Mouse (Mus musculus) left cerebral cortex, adult 8-10 months (tissue): Measurements from ENCODE around the gene Nid2. TPM values are rescaled to one million over a fixed set of nuclear protein-coding genes. Genes with fewer than 3 reads are reported as not detected.

ENCODE experiments used
- DNase-seq, 2 experiments: peaks; one replicate each; pipeline ENCODE4 v3.0.0; 2022; ENCODE audit warnings: low spot score in 2 of 2
- total RNA-seq, 4 experiments: library from RNA; stranded (reverse); gene quantifications; 2 replicates each; pipeline ENCODE4 v1.2.4; 2022

Nid2 gene
- 1 to 10 TPM; 2.1 to 4.1 (median 3.3) TPM for total RNA-seq

GRCm38 (mm10) chr14:19751025-19751771 lies at the start of gene Nid2:
Gene Nid2, plus strand, starts transcription at chr14:19751265.
- peak; percentile 20 to 44 for DNase-seq

GRCm38 (mm10) chr14:19701546-19701945 lies 49.5 kb upstream of the Nid2 start:
- no peak for DNase-seq

- peak; percentile 41 to 51 for DNase-seq
Measured at GRCm38 (mm10) chr14:19705649-19706048, 45.4 kb upstream of the Nid2 start.

- DNase-seq, result peak in 1 of 2 experiments; percentile 35
Measured at GRCm38 (mm10) chr14:19706454-19706853, 44.6 kb upstream of the Nid2 start.

- DNase-seq, result no peak
Measured at GRCm38 (mm10) chr14:19706997-19707396, 44.1 kb upstream of the Nid2 start.

GRCm38 (mm10) chr14:19707721-19708507 lies 43.2 kb upstream of the Nid2 start:
- DNase-seq, result no peak

- no peak for DNase-seq
Measured at GRCm38 (mm10) chr14:19709161-19709560, 41.9 kb upstream of the Nid2 start.

- no peak for DNase-seq
Measured at GRCm38 (mm10) chr14:19711771-19712170, 39.3 kb upstream of the Nid2 start.

GRCm38 (mm10) chr14:19713067-19713466 lies 38.0 kb upstream of the Nid2 start:
- no peak for DNase-seq

- DNase-seq, result no peak
Measured at GRCm38 (mm10) chr14:19719077-19719476, 32.0 kb upstream of the Nid2 start.

- no peak for DNase-seq
Measured at GRCm38 (mm10) chr14:19720044-19720611, 30.9 kb upstream of the Nid2 start.

- no peak for DNase-seq
Measured at GRCm38 (mm10) chr14:19728278-19728677, 22.8 kb upstream of the Nid2 start.

- no peak for DNase-seq
Measured at GRCm38 (mm10) chr14:19728737-19729136, 22.3 kb upstream of the Nid2 start.

- no peak for DNase-seq
Measured at GRCm38 (mm10) chr14:19732097-19732496, 19.0 kb upstream of the Nid2 start.

- no peak for DNase-seq
Measured at GRCm38 (mm10) chr14:19733490-19734282, 17.4 kb upstream of the Nid2 start.

- peak in 1 of 2 experiments; percentile 18 for DNase-seq
Measured at GRCm38 (mm10) chr14:19735303-19735702, 15.8 kb upstream of the Nid2 start.

- DNase-seq, result no peak
Measured at GRCm38 (mm10) chr14:19737568-19737967, 13.5 kb upstream of the Nid2 start.

- no peak for DNase-seq
Measured at GRCm38 (mm10) chr14:19738094-19738843, 12.8 kb upstream of the Nid2 start.

- DNase-seq, result no peak
Measured at GRCm38 (mm10) chr14:19739416-19740146, 11.5 kb upstream of the Nid2 start.

GRCm38 (mm10) chr14:19740147-19740738 lies 10.8 kb upstream of the Nid2 start:
- DNase-seq, result no peak
